Mouse (Mus musculus): ENCODE data around the gene Nbea. TPM values are rescaled to one million over a fixed set of nuclear protein-coding genes. Genes with fewer than 3 reads are reported as not detected.

The Nbea gene
- polyA plus RNA-seq, 1 experiment = 0.20 TPM

- peaks cover 8% of the 10 kb centered on the region for H3K4me1 ChIP-seq
- H3K27me3 ChIP-seq (replicated peaks) = no peaks in the 10 kb centered on the region
- TF ChIP-seq FLI1 (IDR thresholded peaks at IDR 0.05; ENCODE audit: low read length) (no peak), GATA1 (IDR thresholded peaks at IDR 0.05; ENCODE audit: borderline replicate concordance, low read length) (no peak)
- 0 out of 2 replicates have a peak, but pooled peaks cover under 1% of the 10 kb centered on the region for H3K9me3 ChIP-seq
- no peak overlapping the region for H3K4me3 ChIP-seq (replicated peaks)
- H3K36me3 ChIP-seq (replicated peaks; ENCODE audit: low read length) = peaks cover under 1% of the 10 kb centered on the region
Observed at GRCm38 (mm10) chr3:55847115-55847514, 336.4 kb downstream of the Nbea start.

GRCm38 (mm10) chr3:55837188-55837587 is 346.3 kb downstream of the Nbea start:
- Histone ChIP-seq H3K4me1 (peaks cover 2% of the 10 kb centered on the region; the same call in 1 of the 2 replicates), H3K4me3 (replicated peaks) (no peak overlapping the region), H3K27me3 (replicated peaks) (no peaks in the 10 kb centered on the region), H3K36me3 (replicated peaks; ENCODE audit: low read length) (no peaks in the 10 kb centered on the region), H3K9me3 (no peaks in the 10 kb centered on the region)
- no peak for TF ChIP-seq GATA1 (IDR thresholded peaks at IDR 0.05; ENCODE audit: borderline replicate concordance, low read length)
- no peak for TF ChIP-seq FLI1 (IDR thresholded peaks at IDR 0.05; ENCODE audit: low read length)

- Histone ChIP-seq H3K27me3 (replicated peaks) (no peaks in the 10 kb centered on the region), H3K9me3 (no peaks in the 10 kb centered on the region), H3K4me1 (peaks cover 6% of the 10 kb centered on the region), H3K4me3 (replicated peaks) (no peak overlapping the region), H3K36me3 (replicated peaks; ENCODE audit: low read length) (no peaks in the 10 kb centered on the region)
- TF ChIP-seq GATA1 (IDR thresholded peaks at IDR 0.05; ENCODE audit: borderline replicate concordance, low read length) = no peak
- TF ChIP-seq FLI1 (IDR thresholded peaks at IDR 0.05; ENCODE audit: low read length) = no peak
Observed at GRCm38 (mm10) chr3:55835207-55835606, 348.3 kb downstream of the Nbea start.

- H3K4me1 ChIP-seq = peaks cover 51% of the 10 kb centered on the region
- H3K36me3 ChIP-seq (replicated peaks; ENCODE audit: low read length) = no peaks in the 10 kb centered on the region
- TF ChIP-seq GATA1 (IDR thresholded peaks at IDR 0.05; ENCODE audit: borderline replicate concordance, low read length) (no peak), FLI1 (IDR thresholded peaks at IDR 0.05; ENCODE audit: low read length) (no peak)
- no peaks in the 10 kb centered on the region for H3K9me3 ChIP-seq
- H3K27me3 ChIP-seq (replicated peaks) = no peaks in the 10 kb centered on the region
- H3K4me3 ChIP-seq (replicated peaks) = no peak overlapping the region
Observed at GRCm38 (mm10) chr3:55830226-55830625, 353.3 kb downstream of the Nbea start.

GRCm38 (mm10) chr3:55828481-55829256 is 354.8 kb downstream of the Nbea start:
- Histone ChIP-seq H3K4me1 (peaks cover 62% of the 10 kb centered on the region), H3K36me3 (replicated peaks; ENCODE audit: low read length) (no peaks in the 10 kb centered on the region), H3K9me3 (no peaks in the 10 kb centered on the region), H3K4me3 (replicated peaks) (peak overlapping the region; percentile 87), H3K27me3 (replicated peaks) (no peaks in the 10 kb centered on the region)
- TF ChIP-seq FLI1 (IDR thresholded peaks at IDR 0.05; ENCODE audit: low read length) (no peak), GATA1 (IDR thresholded peaks at IDR 0.05; ENCODE audit: borderline replicate concordance, low read length) (no peak; the same call in 2 of the 3 replicates)

- Histone ChIP-seq H3K9me3 (0 out of 2 replicates have a peak, but pooled peaks cover 3% of the 10 kb centered on the region), H3K4me1 (peaks cover 62% of the 10 kb centered on the region), H3K27me3 (replicated peaks) (no peaks in the 10 kb centered on the region), H3K36me3 (replicated peaks; ENCODE audit: low read length) (peaks cover 4% of the 10 kb centered on the region), H3K4me3 (replicated peaks) (no peak overlapping the region)
- TF ChIP-seq FLI1 (IDR thresholded peaks at IDR 0.05; ENCODE audit: low read length) (no peak), GATA1 (IDR thresholded peaks at IDR 0.05; ENCODE audit: borderline replicate concordance, low read length) (no peak)
Observed at GRCm38 (mm10) chr3:55824864-55825263, 358.6 kb downstream of the Nbea start.

- TF ChIP-seq GATA1 (IDR thresholded peaks at IDR 0.05; ENCODE audit: borderline replicate concordance, low read length) (no peak), FLI1 (IDR thresholded peaks at IDR 0.05; ENCODE audit: low read length) (no peak)
- no peak overlapping the region for H3K4me3 ChIP-seq (replicated peaks)
- H3K36me3 ChIP-seq (replicated peaks; ENCODE audit: low read length) = peaks cover 4% of the 10 kb centered on the region
- no peaks in the 10 kb centered on the region for H3K27me3 ChIP-seq (replicated peaks)
- H3K4me1 ChIP-seq = peaks cover 41% of the 10 kb centered on the region
- 0 out of 2 replicates have a peak, but pooled peaks cover 3% of the 10 kb centered on the region for H3K9me3 ChIP-seq
Observed at GRCm38 (mm10) chr3:55819598-55819997, 363.9 kb downstream of the Nbea start.

- peaks cover 29% of the 10 kb centered on the region for H3K4me1 ChIP-seq
- peaks cover 4% of the 10 kb centered on the region for H3K36me3 ChIP-seq (replicated peaks; ENCODE audit: low read length)
- 0 out of 2 replicates have a peak, but pooled peaks cover 3% of the 10 kb centered on the region for H3K9me3 ChIP-seq
- no peak overlapping the region for H3K4me3 ChIP-seq (replicated peaks)
- no peak for TF ChIP-seq GATA1 (IDR thresholded peaks at IDR 0.05; ENCODE audit: borderline replicate concordance, low read length)
- no peak for TF ChIP-seq FLI1 (IDR thresholded peaks at IDR 0.05; ENCODE audit: low read length)
- H3K27me3 ChIP-seq (replicated peaks) = no peaks in the 10 kb centered on the region
Observed at GRCm38 (mm10) chr3:55818082-55818481, 365.4 kb downstream of the Nbea start.

GRCm38 (mm10) chr3:55816638-55817375 is 366.7 kb downstream of the Nbea start:
- no peak for TF ChIP-seq GATA1 (IDR thresholded peaks at IDR 0.05; ENCODE audit: borderline replicate concordance, low read length)
- TF ChIP-seq FLI1 (IDR thresholded peaks at IDR 0.05; ENCODE audit: low read length) = no peak
- H3K4me3 ChIP-seq (replicated peaks) = peak overlapping the region; percentile 26
- H3K4me1 ChIP-seq = peaks cover 26% of the 10 kb centered on the region
- H3K36me3 ChIP-seq (replicated peaks; ENCODE audit: low read length) = peaks cover 3% of the 10 kb centered on the region
- no peaks in the 10 kb centered on the region for H3K27me3 ChIP-seq (replicated peaks)
- 0 out of 2 replicates have a peak, but pooled peaks cover 3% of the 10 kb centered on the region for H3K9me3 ChIP-seq

- no peak for TF ChIP-seq FLI1 (IDR thresholded peaks at IDR 0.05; ENCODE audit: low read length)
- TF ChIP-seq GATA1 (IDR thresholded peaks at IDR 0.05; ENCODE audit: borderline replicate concordance, low read length) = no peak
- Histone ChIP-seq H3K4me3 (replicated peaks) (no peak overlapping the region), H3K27me3 (replicated peaks) (no peaks in the 10 kb centered on the region), H3K36me3 (replicated peaks; ENCODE audit: low read length) (no peaks in the 10 kb centered on the region), H3K4me1 (peaks cover 26% of the 10 kb centered on the region), H3K9me3 (no peaks in the 10 kb centered on the region)
Observed at GRCm38 (mm10) chr3:55816096-55816495, 367.4 kb downstream of the Nbea start.

Data from megakaryocyte, embryonic 14.5 days (primary cell).